Mouse (Mus musculus): ENCODE data around the gene Macrod1. TPM values are rescaled to one million over a fixed set of nuclear protein-coding genes. Genes with fewer than 3 reads are reported as not detected.

Macrod1 gene
- polyA plus RNA-seq, 1 experiment: 33.8 TPM

GRCm38 (mm10) chr19:7134631-7135091 is 78.1 kb downstream of the Macrod1 start:
- peak overlapping the region; percentile 29; the same call in 1 of the 2 replicates for H3K27ac ChIP-seq (ENCODE audit: insufficient read depth, low read length)
- no peak for DNase-seq
- 50% methylated on average over 17 of the region's 17 CpGs for WGBS
- H3K4me3 ChIP-seq (replicated peaks; ENCODE audit: insufficient read depth, low read depth, low read length): no peak overlapping the region
- H3K4me1 ChIP-seq (ENCODE audit: control insufficient read depth, insufficient read depth, low read length): peaks cover 53% of the 10 kb centered on the region
- no peaks in the 10 kb centered on the region for H3K27me3 ChIP-seq (ENCODE audit: control insufficient read depth, insufficient read depth, low read length)
- no peak for TF ChIP-seq POLR2A (IDR thresholded peaks at IDR 0.05; ENCODE audit: borderline replicate concordance, insufficient read depth, low read length)
- TF ChIP-seq CTCF (IDR thresholded peaks at IDR 0.05; ENCODE audit: borderline replicate concordance, insufficient read depth, low read depth, low read length): no peak

- Histone ChIP-seq H3K27me3 (ENCODE audit: control insufficient read depth, insufficient read depth, low read length) (no peaks in the 10 kb centered on the region), H3K27ac (ENCODE audit: insufficient read depth, low read length) (peak overlapping the region; percentile 21; the same call in 1 of the 2 replicates), H3K4me3 (replicated peaks; ENCODE audit: insufficient read depth, low read depth, low read length) (no peak overlapping the region), H3K4me1 (ENCODE audit: control insufficient read depth, insufficient read depth, low read length) (peaks cover 55% of the 10 kb centered on the region)
- DNase-seq: peak; percentile 60 to 61
- no peak for TF ChIP-seq CTCF (IDR thresholded peaks at IDR 0.05; ENCODE audit: borderline replicate concordance, insufficient read depth, low read depth, low read length)
- no peak for TF ChIP-seq POLR2A (IDR thresholded peaks at IDR 0.05; ENCODE audit: borderline replicate concordance, insufficient read depth, low read length)
- 12% methylated on average over 9 of the region's 9 CpGs for WGBS
These were observed 78.9 kb downstream of the Macrod1 start for GRCm38 (mm10) chr19:7135525-7135924.

- 8% methylated on average over 9 of the region's 9 CpGs for WGBS
- peak; percentile 81 to 87 for DNase-seq
- TF ChIP-seq CTCF (IDR thresholded peaks at IDR 0.05; ENCODE audit: borderline replicate concordance, insufficient read depth, low read depth, low read length) (no peak), POLR2A (IDR thresholded peaks at IDR 0.05; ENCODE audit: borderline replicate concordance, insufficient read depth, low read length) (no peak)
- Histone ChIP-seq H3K27me3 (ENCODE audit: control insufficient read depth, insufficient read depth, low read length) (no peaks in the 10 kb centered on the region), H3K4me3 (replicated peaks; ENCODE audit: insufficient read depth, low read depth, low read length) (no peak overlapping the region), H3K27ac (ENCODE audit: insufficient read depth, low read length) (peak overlapping the region; percentile 21), H3K4me1 (ENCODE audit: control insufficient read depth, insufficient read depth, low read length) (peaks cover 59% of the 10 kb centered on the region)
These were observed 79.4 kb downstream of the Macrod1 start for GRCm38 (mm10) chr19:7136016-7136415.

- H3K27me3 ChIP-seq (ENCODE audit: control insufficient read depth, insufficient read depth, low read length): no peaks in the 10 kb centered on the region
- no peak for TF ChIP-seq CTCF (IDR thresholded peaks at IDR 0.05; ENCODE audit: borderline replicate concordance, insufficient read depth, low read depth, low read length)
- no peak for TF ChIP-seq POLR2A (IDR thresholded peaks at IDR 0.05; ENCODE audit: borderline replicate concordance, insufficient read depth, low read length)
- no peak for DNase-seq
- H3K4me3 ChIP-seq (replicated peaks; ENCODE audit: insufficient read depth, low read depth, low read length): no peak overlapping the region
- peak overlapping the region; percentile 21 for H3K27ac ChIP-seq (ENCODE audit: insufficient read depth, low read length)
- H3K4me1 ChIP-seq (ENCODE audit: control insufficient read depth, insufficient read depth, low read length): peaks cover 67% of the 10 kb centered on the region
- WGBS: 55% methylated on average over 14 of the region's 14 CpGs
These were observed 80.3 kb downstream of the Macrod1 start for GRCm38 (mm10) chr19:7136714-7137498.

- TF ChIP-seq POLR2A (IDR thresholded peaks at IDR 0.05; ENCODE audit: borderline replicate concordance, insufficient read depth, low read length) (no peak), CTCF (IDR thresholded peaks at IDR 0.05; ENCODE audit: borderline replicate concordance, insufficient read depth, low read depth, low read length) (no peak)
- Histone ChIP-seq H3K27ac (ENCODE audit: insufficient read depth, low read length) (no peak overlapping the region), H3K4me1 (ENCODE audit: control insufficient read depth, insufficient read depth, low read length) (peaks cover 64% of the 10 kb centered on the region), H3K4me3 (replicated peaks; ENCODE audit: insufficient read depth, low read depth, low read length) (no peak overlapping the region), H3K27me3 (ENCODE audit: control insufficient read depth, insufficient read depth, low read length) (no peaks in the 10 kb centered on the region)
- no peak for DNase-seq
- WGBS: 91% methylated on average over 14 of the region's 14 CpGs
These were observed 81.7 kb downstream of the Macrod1 start for GRCm38 (mm10) chr19:7138327-7138726.

GRCm38 (mm10) chr19:7139321-7139720 is 82.7 kb downstream of the Macrod1 start:
- TF ChIP-seq POLR2A (IDR thresholded peaks at IDR 0.05; ENCODE audit: borderline replicate concordance, insufficient read depth, low read length): no peak
- no peak for TF ChIP-seq CTCF (IDR thresholded peaks at IDR 0.05; ENCODE audit: borderline replicate concordance, insufficient read depth, low read depth, low read length)
- peaks cover 54% of the 10 kb centered on the region for H3K4me1 ChIP-seq (ENCODE audit: control insufficient read depth, insufficient read depth, low read length)
- DNase-seq: no peak
- no peak overlapping the region for H3K27ac ChIP-seq (ENCODE audit: insufficient read depth, low read length)
- H3K27me3 ChIP-seq (ENCODE audit: control insufficient read depth, insufficient read depth, low read length): no peaks in the 10 kb centered on the region
- no peak overlapping the region for H3K4me3 ChIP-seq (replicated peaks; ENCODE audit: insufficient read depth, low read depth, low read length)
- WGBS: 80% methylated on average over 4 of the region's 4 CpGs

DNA sequence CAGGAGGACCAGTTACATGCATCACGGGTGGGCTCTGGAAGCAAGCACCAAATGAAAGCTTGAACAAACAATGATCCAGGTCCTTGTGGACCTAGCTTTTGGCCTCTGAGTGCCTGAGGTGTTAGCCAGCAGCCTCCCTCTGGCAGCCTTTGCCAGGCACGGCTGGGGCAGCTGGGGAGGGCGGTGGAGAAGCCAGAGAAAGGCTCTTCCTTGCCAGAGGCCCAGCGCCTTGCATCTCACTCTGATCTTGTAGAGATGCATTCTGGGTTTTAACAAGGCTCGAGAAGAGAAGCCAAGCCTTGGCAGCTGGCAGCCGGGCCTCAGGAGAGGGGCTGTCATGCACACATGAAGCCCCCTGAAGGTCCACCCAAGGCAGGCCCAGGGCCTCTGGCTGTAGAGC is 83.8 kb downstream of the Macrod1 start:
- TF ChIP-seq CTCF (IDR thresholded peaks at IDR 0.05; ENCODE audit: borderline replicate concordance, insufficient read depth, low read depth, low read length) (no peak), POLR2A (IDR thresholded peaks at IDR 0.05; ENCODE audit: borderline replicate concordance, insufficient read depth, low read length) (no peak)
- Histone ChIP-seq H3K27ac (ENCODE audit: insufficient read depth, low read length) (no peak overlapping the region), H3K4me1 (ENCODE audit: control insufficient read depth, insufficient read depth, low read length) (peaks cover 44% of the 10 kb centered on the region), H3K27me3 (ENCODE audit: control insufficient read depth, insufficient read depth, low read length) (no peaks in the 10 kb centered on the region), H3K4me3 (replicated peaks; ENCODE audit: insufficient read depth, low read depth, low read length) (no peak overlapping the region)
- 36% methylated on average over 6 of the region's 6 CpGs for WGBS
- no peak for DNase-seq
